Mouse (Mus musculus) erythroblast, embryonic 14.5 days (primary cell): ENCODE data around the gene Rilpl1. TPM values are rescaled to one million over a fixed set of nuclear protein-coding genes. Genes with fewer than 3 reads are reported as not detected.

ENCODE experiments used
- H3K27me3 ChIP-seq: 2 replicates; pipeline ENCODE4 v1.6.1; 2012; ENCODE audit warnings: inconsistent platforms; ENCODE audit not compliant: control insufficient read depth
- H3K36me3 ChIP-seq: 2 replicates; pipeline ENCODE4 v1.6.1; 2012; ENCODE audit warnings: mild to moderate bottlenecking, inconsistent platforms; ENCODE audit not compliant: control insufficient read depth
- H3K4me1 ChIP-seq: 2 replicates; pipeline ENCODE4 v1.6.1; 2012; ENCODE audit warnings: inconsistent platforms; ENCODE audit not compliant: control insufficient read depth
- H3K4me3 ChIP-seq: replicated peaks from 2 replicates; pipeline ENCODE3; 2012; ENCODE audit warnings: moderate library complexity, mild to moderate bottlenecking, inconsistent platforms
- H3K9me3 ChIP-seq: 2 replicates; pipeline ENCODE4 v1.6.1; 2012; ENCODE audit warnings: low read length, inconsistent platforms, mixed read lengths; ENCODE audit not compliant: control insufficient read depth
- GATA1 ChIP-seq: IDR thresholded peaks from 2 replicates; pipeline ENCODE4 v1.6.1; 2012; ENCODE audit warnings: low read length, inconsistent platforms, mixed read lengths
- TAL1 ChIP-seq: IDR thresholded peaks from 3 replicates; pipeline ENCODE4 v1.6.1; 2012; ENCODE audit warnings: low read length, inconsistent platforms, mixed read lengths
- polyA plus RNA-seq: library from polyadenylated mRNA; stranded (reverse); fragments of >175 nt; gene quantifications from 2 replicates; pipeline ENCODE4 v1.2.3, GENCODE M21; 2012

The Rilpl1 gene
- polyA plus RNA-seq, 1 experiment: 0.02 TPM

- Histone ChIP-seq H3K4me3 (no peak overlapping the region), H3K36me3 (no peaks in the 10 kb centered on the region), H3K9me3 (peaks cover 4% of the 10 kb centered on the region; the same call in 1 of the 2 replicates), H3K4me1 (peaks cover 19% of the 10 kb centered on the region), H3K27me3 (peaks cover 55% of the 10 kb centered on the region)
- TF ChIP-seq TAL1 (no peak), GATA1 (no peak)
These were observed 1.5 kb downstream of the Rilpl1 start for GRCm38 (mm10) chr5:124529697-124530096.

GRCm38 (mm10) chr5:124529191-124529651 lies 2.0 kb downstream of the Rilpl1 start:
- Histone ChIP-seq H3K27me3 (peaks cover 55% of the 10 kb centered on the region), H3K9me3 (peaks cover 4% of the 10 kb centered on the region; the same call in 1 of the 2 replicates), H3K4me3 (no peak overlapping the region), H3K36me3 (no peaks in the 10 kb centered on the region), H3K4me1 (peaks cover 16% of the 10 kb centered on the region)
- TF ChIP-seq TAL1 (no peak), GATA1 (no peak)

GRCm38 (mm10) chr5:124528791-124529190 lies 2.4 kb downstream of the Rilpl1 start:
- H3K4me1 ChIP-seq: peaks cover 16% of the 10 kb centered on the region
- peaks cover 4% of the 10 kb centered on the region; the same call in 1 of the 2 replicates for H3K9me3 ChIP-seq
- H3K27me3 ChIP-seq: peaks cover 55% of the 10 kb centered on the region
- H3K36me3 ChIP-seq: no peaks in the 10 kb centered on the region
- no peak overlapping the region for H3K4me3 ChIP-seq
- TF ChIP-seq TAL1 (no peak), GATA1 (no peak)

GRCm38 (mm10) chr5:124528351-124528750 lies 2.8 kb downstream of the Rilpl1 start:
- peaks cover 52% of the 10 kb centered on the region for H3K27me3 ChIP-seq
- TF ChIP-seq TAL1: no peak
- TF ChIP-seq GATA1: no peak
- no peaks in the 10 kb centered on the region for H3K36me3 ChIP-seq
- no peak overlapping the region for H3K4me3 ChIP-seq
- peaks cover 4% of the 10 kb centered on the region; the same call in 1 of the 2 replicates for H3K9me3 ChIP-seq
- peaks cover 16% of the 10 kb centered on the region for H3K4me1 ChIP-seq

- no peaks in the 10 kb centered on the region for H3K9me3 ChIP-seq
- H3K4me1 ChIP-seq: no peaks in the 10 kb centered on the region
- H3K4me3 ChIP-seq: no peak overlapping the region
- TF ChIP-seq TAL1 (no peak), GATA1 (no peak)
- peaks cover 20% of the 10 kb centered on the region for H3K27me3 ChIP-seq
- no peaks in the 10 kb centered on the region for H3K36me3 ChIP-seq
These were observed 6.2 kb downstream of the Rilpl1 start for GRCm38 (mm10) chr5:124524943-124525342.

GRCm38 (mm10) chr5:124523032-124523431 lies 8.2 kb downstream of the Rilpl1 start:
- Histone ChIP-seq H3K9me3 (no peaks in the 10 kb centered on the region), H3K4me1 (no peaks in the 10 kb centered on the region), H3K27me3 (peaks cover under 1% of the 10 kb centered on the region; the same call in 1 of the 2 replicates), H3K4me3 (no peak overlapping the region), H3K36me3 (no peaks in the 10 kb centered on the region)
- TF ChIP-seq GATA1 (no peak), TAL1 (no peak)

- Histone ChIP-seq H3K9me3 (peaks cover 2% of the 10 kb centered on the region; the same call in 1 of the 2 replicates), H3K36me3 (no peaks in the 10 kb centered on the region), H3K27me3 (no peaks in the 10 kb centered on the region), H3K4me1 (no peaks in the 10 kb centered on the region), H3K4me3 (no peak overlapping the region)
- no peak for TF ChIP-seq TAL1
- TF ChIP-seq GATA1: no peak
These were observed 9.6 kb downstream of the Rilpl1 start for GRCm38 (mm10) chr5:124521588-124521987.

- no peaks in the 10 kb centered on the region for H3K27me3 ChIP-seq
- H3K9me3 ChIP-seq: peaks cover 2% of the 10 kb centered on the region; the same call in 1 of the 2 replicates
- no peak for TF ChIP-seq TAL1
- TF ChIP-seq GATA1: no peak
- no peaks in the 10 kb centered on the region for H3K4me1 ChIP-seq
- no peaks in the 10 kb centered on the region for H3K36me3 ChIP-seq
- no peak overlapping the region for H3K4me3 ChIP-seq
These were observed 12.5 kb downstream of the Rilpl1 start for GRCm38 (mm10) chr5:124518648-124519047.

- H3K4me1 ChIP-seq: no peaks in the 10 kb centered on the region
- no peak overlapping the region for H3K4me3 ChIP-seq
- no peak for TF ChIP-seq GATA1
- TF ChIP-seq TAL1: no peak
These were observed 15.4 kb downstream of the Rilpl1 start for GRCm38 (mm10) chr5:124515789-124516188.

More at GRCm38 (mm10) chr5:124515789-124516188, 15.4 kb downstream of the Rilpl1 start:
- Histone ChIP-seq H3K27me3 (no peaks in the 10 kb centered on the region), H3K9me3 (peaks cover 2% of the 10 kb centered on the region; the same call in 1 of the 2 replicates), H3K36me3 (no peaks in the 10 kb centered on the region)
